Mouse (Mus musculus): ENCODE measurements around the gene Dusp16.

Gene Dusp16

DNA sequence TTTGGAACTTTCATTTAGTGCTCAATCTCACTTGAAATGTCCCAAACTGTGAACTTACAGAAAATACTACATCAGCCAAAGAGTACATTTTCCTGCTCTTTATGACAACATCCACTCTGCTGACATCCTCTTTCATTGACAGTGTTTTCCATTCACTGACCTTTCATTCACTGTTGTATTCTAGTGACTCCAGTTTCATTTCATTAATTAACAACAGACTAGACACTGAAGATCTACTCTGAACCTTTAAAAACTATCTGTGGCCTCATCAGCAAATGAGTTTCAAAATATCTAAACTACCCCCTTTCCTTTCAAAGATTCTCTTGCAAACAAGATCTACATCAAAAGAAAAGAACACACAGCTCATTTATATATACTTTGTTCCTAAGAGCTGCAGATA lies 48.9 kb downstream of the Dusp16 start:
- DNase-seq (ENCODE audit: low spot score in 2 of 2): no peak

GRCm38 (mm10) chr6:134736853-134737252 lies 55.6 kb downstream of the Dusp16 start:
- no peak for DNase-seq (ENCODE audit: low spot score in 2 of 2)

- no peak for DNase-seq (ENCODE audit: low spot score in 2 of 2)
These were observed 58.6 kb downstream of the Dusp16 start for GRCm38 (mm10) chr6:134733800-134734221.

GRCm38 (mm10) chr6:134732813-134733212 lies 59.6 kb downstream of the Dusp16 start:
- DNase-seq (ENCODE audit: low spot score in 2 of 2): no peak

GRCm38 (mm10) chr6:134730978-134731377 lies 61.4 kb downstream of the Dusp16 start:
- no peak for DNase-seq (ENCODE audit: low spot score in 2 of 2)

DNA sequence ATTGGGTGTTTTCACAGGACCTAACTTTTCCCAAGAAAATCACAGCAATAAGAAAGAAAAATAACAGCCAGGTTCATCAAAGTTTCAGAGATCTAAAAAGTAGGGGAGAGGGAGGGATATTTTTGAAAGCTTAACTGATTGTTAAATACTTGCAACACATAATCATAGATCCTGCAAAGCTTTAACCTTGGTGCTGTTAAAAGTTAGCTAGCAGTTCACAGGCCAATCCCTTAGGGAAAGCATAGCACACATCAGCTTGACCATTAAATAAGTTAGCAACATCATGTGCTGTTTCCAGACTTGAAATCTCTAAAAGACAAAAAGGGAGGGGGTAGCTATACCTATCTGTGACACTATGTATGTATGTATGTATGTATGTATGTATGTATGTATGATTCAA lies 67.0 kb downstream of the Dusp16 start:
- DNase-seq (ENCODE audit: low spot score in 2 of 2): no peak

DNA sequence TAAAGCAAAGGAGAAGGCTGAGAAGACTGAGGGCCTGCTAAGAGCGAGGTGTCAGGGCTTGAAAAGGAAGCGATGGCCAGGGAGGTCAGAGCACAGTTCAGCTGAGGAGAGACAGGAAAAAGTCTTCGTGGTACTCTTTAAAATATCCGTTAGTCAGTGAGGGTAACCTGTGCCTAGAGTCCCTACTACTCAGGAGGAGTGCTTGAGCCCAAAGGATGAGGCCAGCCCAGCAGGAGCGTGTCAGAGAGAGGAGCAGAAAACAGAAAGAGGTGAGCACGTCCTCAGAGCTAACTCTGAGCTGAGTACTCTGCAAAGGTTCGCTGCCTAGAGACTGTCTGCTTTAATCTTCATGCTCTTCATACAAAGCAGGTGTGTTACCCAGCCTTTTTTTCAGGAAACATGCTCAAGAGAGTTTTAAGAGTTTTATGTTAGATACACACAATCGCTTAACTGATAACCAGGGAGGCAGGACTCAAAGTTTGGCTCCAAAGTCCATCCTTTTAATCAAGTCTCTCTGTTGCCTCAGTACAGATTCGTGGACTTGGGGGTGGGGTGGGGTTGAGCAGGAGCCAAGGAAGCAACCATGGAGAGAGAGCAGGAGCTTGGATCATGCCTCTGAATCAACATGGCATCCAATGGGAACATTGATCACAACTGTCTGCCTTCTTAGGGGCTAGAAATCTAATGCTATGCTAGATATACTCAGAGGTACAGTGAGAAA lies 68.4 kb downstream of the Dusp16 start:
- DNase-seq (ENCODE audit: low spot score in 2 of 2): no peak

GRCm38 (mm10) chr6:134723326-134723725 lies 69.1 kb downstream of the Dusp16 start:
- DNase-seq (ENCODE audit: low spot score in 2 of 2): no peak

DNA sequence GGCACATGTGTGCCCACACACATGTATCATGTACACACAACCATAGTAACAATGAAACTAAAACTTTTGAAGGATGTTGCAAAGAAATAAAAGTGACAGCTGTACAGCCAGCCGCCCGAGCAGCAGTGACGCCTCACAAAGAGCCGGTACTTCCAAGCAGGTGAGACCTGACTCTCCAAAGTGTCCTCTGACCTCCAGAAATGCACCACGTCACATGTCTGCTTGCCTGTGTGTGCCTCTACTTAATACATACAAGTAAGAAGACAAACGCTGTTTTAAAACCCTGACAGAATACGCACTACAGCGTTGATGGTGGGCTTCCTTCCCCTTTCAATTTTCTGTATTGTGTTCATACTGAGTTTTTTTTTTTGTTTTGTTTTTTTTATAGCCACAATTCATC lies 69.5 kb downstream of the Dusp16 start:
- DNase-seq (ENCODE audit: low spot score in 2 of 2): no peak

GRCm38 (mm10) chr6:134721729-134722269 lies 70.6 kb downstream of the Dusp16 start:
- DNase-seq (ENCODE audit: low spot score in 2 of 2): no peak

DNA sequence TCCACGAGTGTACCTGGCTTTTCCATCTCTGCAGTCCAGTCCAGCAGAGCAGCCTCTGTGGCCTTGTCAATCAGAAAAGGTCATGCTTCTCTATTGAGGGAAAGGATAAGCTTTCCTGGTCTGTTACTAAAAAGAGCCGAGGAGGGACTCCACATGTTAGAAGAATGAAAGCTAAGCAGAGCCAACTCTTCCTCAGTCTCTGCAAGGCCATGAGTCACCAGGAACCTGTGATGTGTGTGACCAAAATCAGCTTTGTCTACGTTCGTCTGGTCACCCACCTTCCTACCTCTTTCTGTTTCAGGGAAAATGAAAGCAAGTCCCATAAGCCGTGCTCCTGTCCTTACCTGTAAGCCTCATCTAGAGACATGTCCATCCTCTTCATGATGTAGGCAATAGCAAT lies 72.3 kb downstream of the Dusp16 start:
- no peak for DNase-seq (ENCODE audit: low spot score in 2 of 2)

DNA sequence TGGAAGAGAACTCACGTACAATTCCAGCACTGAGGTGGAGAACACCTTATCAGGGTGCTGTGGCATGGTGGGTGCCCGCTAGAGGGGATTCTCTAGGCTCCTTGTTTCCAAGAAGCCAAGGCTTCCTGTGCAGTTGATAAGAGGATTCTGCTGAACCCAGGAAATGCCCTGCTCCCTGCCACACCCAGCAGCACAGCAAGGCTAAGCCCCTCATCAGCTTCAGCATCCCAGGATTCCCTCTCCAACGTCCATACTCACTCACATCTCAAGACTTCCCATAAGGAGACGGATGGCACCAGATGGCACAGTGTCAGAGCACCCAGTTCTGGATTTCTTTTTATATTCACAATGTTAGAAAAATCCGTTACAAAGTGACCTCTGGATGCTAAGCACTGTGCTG lies 73.3 kb downstream of the Dusp16 start:
- no peak for DNase-seq (ENCODE audit: low spot score in 2 of 2)

GRCm38 (mm10) chr6:134718668-134719065 lies 73.8 kb downstream of the Dusp16 start:
- no peak for DNase-seq (ENCODE audit: low spot score in 2 of 2)

DNA sequence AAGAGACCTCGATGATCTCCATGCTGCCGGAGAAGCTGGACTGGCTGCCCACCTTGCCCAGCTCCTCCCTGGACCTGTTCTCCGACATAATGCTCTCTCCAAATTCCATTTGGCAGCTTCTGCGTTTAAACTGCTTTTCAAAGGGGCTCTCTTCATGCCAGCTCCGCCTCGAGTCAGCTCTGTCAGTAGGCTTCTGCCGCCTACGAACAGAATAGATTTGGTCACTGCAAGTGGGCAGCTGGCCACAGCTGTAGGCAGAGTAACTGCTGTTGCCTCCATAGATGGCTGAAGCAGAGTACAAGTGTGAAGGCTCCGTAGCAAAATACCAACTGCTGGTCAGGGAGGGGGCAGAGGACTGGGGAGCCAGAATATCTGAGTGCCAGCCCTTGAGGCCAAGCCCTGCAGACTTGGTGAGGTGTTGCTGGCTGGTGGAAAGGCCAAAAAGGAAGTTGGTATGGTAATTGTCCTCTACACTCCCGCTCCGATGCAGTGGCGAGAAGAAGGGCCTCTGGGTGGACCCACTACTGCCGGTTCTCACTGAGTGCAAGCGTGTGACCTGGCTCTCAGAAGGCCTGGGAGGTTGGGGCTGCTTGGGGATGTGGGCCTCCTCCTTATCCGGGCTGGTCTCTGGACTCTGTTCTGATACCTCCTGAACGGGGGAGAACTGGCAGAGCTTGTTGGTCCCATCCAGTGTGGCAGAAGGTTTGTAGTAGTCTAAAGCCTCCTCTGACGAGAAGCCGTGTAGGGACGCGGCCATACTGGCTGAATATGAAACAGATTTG lies 74.3 kb downstream of the Dusp16 start:
- no peak for DNase-seq (ENCODE audit: low spot score in 2 of 2)

GRCm38 (mm10) chr6:134716168-134716587 lies 76.2 kb downstream of the Dusp16 start:
- no peak for DNase-seq (ENCODE audit: low spot score in 2 of 2)

- DNase-seq (ENCODE audit: low spot score in 2 of 2): no peak
These were observed 78.5 kb downstream of the Dusp16 start for GRCm38 (mm10) chr6:134713897-134714296.

DNA sequence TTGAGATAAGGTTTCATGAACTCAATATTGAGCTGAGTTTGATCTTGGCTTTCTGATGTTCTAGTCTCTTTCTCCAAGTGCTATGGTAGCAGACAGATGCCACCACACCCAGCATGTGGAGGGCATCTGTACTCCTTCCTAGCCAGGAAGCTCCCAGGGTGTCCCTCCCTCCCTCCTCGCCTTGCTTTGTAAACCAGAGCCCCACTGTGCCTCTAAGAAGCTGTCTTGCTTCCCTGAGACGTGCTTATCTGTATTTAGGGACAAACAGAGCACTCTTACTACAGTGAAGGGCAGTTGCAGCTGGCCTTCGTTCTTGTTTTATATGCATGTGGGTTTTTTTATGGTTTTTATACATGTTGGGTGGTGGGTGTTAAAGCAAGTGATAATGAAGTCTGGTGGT lies 79.1 kb downstream of the Dusp16 start:
- no peak for DNase-seq (ENCODE audit: low spot score in 2 of 2)

- no peak for DNase-seq (ENCODE audit: low spot score in 2 of 2)
These were observed 82.4 kb downstream of the Dusp16 start for GRCm38 (mm10) chr6:134710020-134710419.

DNA sequence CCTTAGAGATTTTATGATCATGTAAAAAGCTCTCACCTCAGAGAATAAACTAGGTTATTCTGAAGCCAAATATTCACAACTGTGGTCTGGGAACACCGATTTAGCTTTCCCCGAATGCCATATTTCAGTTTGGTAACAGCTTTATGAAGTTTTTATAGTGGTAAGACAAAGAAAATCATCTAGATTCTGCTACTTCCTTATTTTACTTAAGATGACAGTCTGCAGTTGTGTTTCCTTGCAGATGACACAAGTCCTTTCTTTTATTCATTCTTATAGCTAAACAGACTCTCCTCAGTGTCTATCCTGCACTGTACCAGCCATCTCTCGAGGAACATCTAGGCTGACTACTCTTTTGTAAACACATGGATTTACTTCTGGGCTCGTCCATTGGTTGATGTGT lies 86.0 kb downstream of the Dusp16 start:
- no peak for DNase-seq (ENCODE audit: low spot score in 2 of 2)

- no peak for DNase-seq (ENCODE audit: low spot score in 2 of 2)
These were observed 89.3 kb downstream of the Dusp16 start for GRCm38 (mm10) chr6:134703053-134703690.

DNA sequence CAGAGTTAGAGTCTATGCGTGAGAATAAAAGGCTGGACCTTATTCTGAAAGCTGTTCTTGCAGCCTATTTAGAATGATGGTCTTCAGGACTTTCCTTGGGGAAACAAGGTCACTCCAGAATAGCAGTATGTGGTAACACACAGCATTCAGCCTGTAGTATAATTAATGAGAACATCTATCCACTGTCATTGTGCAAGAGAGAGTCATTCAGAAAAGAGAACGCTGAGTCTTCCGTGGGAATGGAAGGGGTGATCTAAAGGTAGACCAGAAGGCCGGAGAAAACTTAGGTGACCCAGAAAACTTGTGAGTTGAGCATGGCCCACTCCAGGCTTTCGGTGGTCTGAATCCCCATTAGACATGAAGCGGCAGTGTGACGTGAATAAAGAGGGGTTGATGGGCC lies 90.2 kb downstream of the Dusp16 start:
- no peak for DNase-seq (ENCODE audit: low spot score in 2 of 2)

DNA sequence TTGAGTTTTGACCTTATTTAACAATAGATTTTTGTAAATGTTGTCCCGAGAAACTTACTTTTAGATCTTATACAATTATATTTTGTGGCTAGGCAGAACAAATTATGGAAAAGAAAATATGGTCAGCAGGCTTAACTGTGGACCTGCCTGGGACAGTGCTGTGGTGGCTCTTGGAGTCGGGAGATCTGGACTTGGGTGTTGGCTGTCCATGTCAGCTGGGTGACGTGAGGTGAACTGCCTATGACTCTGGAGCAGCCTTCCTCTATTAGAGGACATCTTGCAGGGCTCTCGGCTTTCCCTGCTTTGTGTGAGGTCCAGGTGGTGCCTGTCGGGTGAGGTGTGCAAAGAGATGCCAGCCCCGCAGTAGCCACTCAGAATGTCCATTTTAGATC lies 91.2 kb downstream of the Dusp16 start:
- DNase-seq (ENCODE audit: low spot score in 2 of 2): no peak
